Mouse (Mus musculus): ENCODE measurements around the gene Gpr174. TPM values are rescaled to one million over a fixed set of nuclear protein-coding genes. Genes with fewer than 3 reads are reported as not detected.
"Not testable (repeated sequence)": the region's sequence is repeated elsewhere in the genome, so short reads cannot be mapped to it uniquely, and the experiment has no call there.

Gene Gpr174
- polyA plus RNA-seq, 1 experiment from 2014 or later = not detected

DNA sequence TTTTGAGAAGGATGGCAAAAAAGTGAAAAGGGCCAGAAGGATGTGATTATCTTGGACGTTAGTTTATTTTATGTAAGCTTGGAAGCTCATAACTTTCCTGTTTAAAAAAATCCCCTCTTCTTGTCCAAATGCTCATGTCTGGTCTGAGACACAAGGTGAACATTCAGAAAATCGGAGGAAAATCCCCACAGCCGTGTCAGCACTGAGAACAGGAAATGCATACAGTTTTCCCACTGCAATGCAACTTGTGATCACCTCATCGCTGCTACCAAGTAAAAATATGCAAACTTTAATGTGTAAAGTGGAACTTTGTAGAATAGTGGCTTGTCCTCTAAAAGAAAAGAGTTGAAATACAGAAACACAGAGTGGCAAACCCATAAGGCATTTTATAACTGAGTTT is 28.5 kb downstream of the Gpr174 start:
- H3K27me3 ChIP-seq (ENCODE audit: control insufficient read depth, insufficient read depth, low read length) = no peaks in the 10 kb centered on the region
- H3K9ac ChIP-seq (ENCODE audit: low read length) = no peak overlapping the region
- ATAC-seq (ENCODE audit: insufficient read depth, low FRiP score, low TSS enrichment) (no peak), DNase-seq (ENCODE audit: low spot score) (no peak)
- H3K36me3 ChIP-seq (ENCODE audit: control insufficient read depth, insufficient read depth, low read length) = no peaks in the 10 kb centered on the region
- no peak overlapping the region for H3K4me2 ChIP-seq (ENCODE audit: low read depth)
- H3K27ac ChIP-seq (ENCODE audit: low read depth, low read length) = no peak overlapping the region
- H3K4me3 ChIP-seq (ENCODE audit: low read depth, low read length) = no peak overlapping the region
- H3K9me3 ChIP-seq (ENCODE audit: control insufficient read depth, low read length) = no peaks in the 10 kb centered on the region
- no peaks in the 10 kb centered on the region for H3K4me1 ChIP-seq (ENCODE audit: control insufficient read depth, insufficient read depth, low read length)
- WGBS = 69% methylated on average over 4 of the region's 4 CpGs

DNA sequence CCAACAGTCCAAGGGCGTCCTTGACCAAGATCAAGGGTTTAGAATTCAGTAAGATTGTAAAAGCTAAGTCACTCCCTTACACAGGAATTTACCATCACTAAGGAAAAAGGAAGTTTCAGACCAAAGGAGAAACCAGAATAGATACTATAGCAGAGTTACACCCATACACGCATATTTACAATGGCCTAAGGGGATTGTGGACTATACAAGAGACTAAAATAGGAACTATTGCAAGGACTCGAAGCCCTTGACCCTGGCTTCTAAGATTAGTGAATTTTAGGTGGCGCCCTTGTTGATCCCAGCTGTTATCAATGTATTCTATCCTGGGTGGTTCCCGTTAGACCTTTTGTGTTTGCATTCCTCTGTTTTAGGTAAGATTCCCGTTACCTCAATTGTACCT is 42.2 kb downstream of the Gpr174 start:
- H3K4me1 ChIP-seq (ENCODE audit: control insufficient read depth, insufficient read depth, low read length); ATAC-seq (ENCODE audit: insufficient read depth, low FRiP score, low TSS enrichment); H3K9me3 ChIP-seq (ENCODE audit: control insufficient read depth, low read length); H3K9ac ChIP-seq (ENCODE audit: low read length); H3K36me3 ChIP-seq (ENCODE audit: control insufficient read depth, insufficient read depth, low read length); DNase-seq (ENCODE audit: low spot score); H3K27ac ChIP-seq (ENCODE audit: low read depth, low read length); H3K4me2 ChIP-seq (ENCODE audit: low read depth); H3K27me3 ChIP-seq (ENCODE audit: control insufficient read depth, insufficient read depth, low read length); H3K4me3 ChIP-seq (ENCODE audit: low read depth, low read length): not testable (repeated sequence)
- WGBS = 92% methylated on average over 6 of the region's 6 CpGs

DNA sequence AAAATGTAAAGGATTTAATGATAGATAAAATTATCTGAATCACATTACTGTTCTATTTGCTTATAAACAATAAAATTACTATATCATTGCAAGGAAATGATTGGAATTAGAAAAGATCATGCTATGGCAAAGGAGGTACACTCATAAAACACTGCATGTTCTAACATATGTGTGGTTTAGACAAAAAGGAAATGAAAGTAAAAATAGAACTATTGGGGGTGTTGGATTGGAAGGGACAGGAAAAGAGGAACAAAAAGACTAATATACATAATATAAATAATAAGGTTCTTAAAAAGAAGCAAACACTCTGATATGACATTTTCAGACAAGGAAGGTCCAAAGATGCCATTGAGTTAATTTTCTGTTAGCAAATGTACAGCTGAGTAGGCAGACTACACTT is 43.1 kb downstream of the Gpr174 start:
- no peak overlapping the region for H3K27ac ChIP-seq (ENCODE audit: low read depth, low read length)
- H3K36me3 ChIP-seq (ENCODE audit: control insufficient read depth, insufficient read depth, low read length) = no peaks in the 10 kb centered on the region
- H3K4me1 ChIP-seq (ENCODE audit: control insufficient read depth, insufficient read depth, low read length) = no peaks in the 10 kb centered on the region
- H3K9me3 ChIP-seq (ENCODE audit: control insufficient read depth, low read length) = no peaks in the 10 kb centered on the region
- no peak overlapping the region for H3K9ac ChIP-seq (ENCODE audit: low read length)
- DNase-seq (ENCODE audit: low spot score) (no peak), ATAC-seq (ENCODE audit: insufficient read depth, low FRiP score, low TSS enrichment) (no peak)
- H3K4me3 ChIP-seq (ENCODE audit: low read depth, low read length) = no peak overlapping the region
- no peaks in the 10 kb centered on the region for H3K27me3 ChIP-seq (ENCODE audit: control insufficient read depth, insufficient read depth, low read length)
- no peak overlapping the region for H3K4me2 ChIP-seq (ENCODE audit: low read depth)

DNA sequence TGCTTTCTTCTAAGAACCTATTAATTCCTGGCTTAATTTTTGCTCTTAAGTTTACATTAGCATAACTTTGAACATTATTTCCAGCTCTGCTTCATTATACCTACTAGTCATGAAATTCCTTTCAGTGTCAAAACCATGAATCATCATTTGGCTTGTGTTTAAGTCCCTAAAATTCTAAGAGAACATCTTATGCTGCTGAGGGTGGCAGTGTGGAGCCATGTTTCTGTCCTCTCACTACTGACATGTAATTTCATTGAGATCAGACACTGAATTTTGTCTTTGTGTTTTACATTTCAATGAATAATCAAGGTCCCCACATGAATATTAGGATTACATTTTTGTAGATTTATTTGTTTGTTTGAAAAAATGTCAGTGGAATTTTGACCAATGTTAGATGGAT is 50.8 kb downstream of the Gpr174 start:
- Histone ChIP-seq H3K9me3 (ENCODE audit: control insufficient read depth, low read length) (no peaks in the 10 kb centered on the region), H3K9ac (ENCODE audit: low read length) (no peak overlapping the region), H3K36me3 (ENCODE audit: control insufficient read depth, insufficient read depth, low read length) (no peaks in the 10 kb centered on the region), H3K4me2 (ENCODE audit: low read depth) (no peak overlapping the region), H3K27ac (ENCODE audit: low read depth, low read length) (no peak overlapping the region), H3K27me3 (ENCODE audit: control insufficient read depth, insufficient read depth, low read length) (no peaks in the 10 kb centered on the region), H3K4me3 (ENCODE audit: low read depth, low read length) (no peak overlapping the region), H3K4me1 (ENCODE audit: control insufficient read depth, insufficient read depth, low read length) (no peaks in the 10 kb centered on the region)
- ATAC-seq (ENCODE audit: insufficient read depth, low FRiP score, low TSS enrichment) (no peak), DNase-seq (ENCODE audit: low spot score) (no peak)

DNA sequence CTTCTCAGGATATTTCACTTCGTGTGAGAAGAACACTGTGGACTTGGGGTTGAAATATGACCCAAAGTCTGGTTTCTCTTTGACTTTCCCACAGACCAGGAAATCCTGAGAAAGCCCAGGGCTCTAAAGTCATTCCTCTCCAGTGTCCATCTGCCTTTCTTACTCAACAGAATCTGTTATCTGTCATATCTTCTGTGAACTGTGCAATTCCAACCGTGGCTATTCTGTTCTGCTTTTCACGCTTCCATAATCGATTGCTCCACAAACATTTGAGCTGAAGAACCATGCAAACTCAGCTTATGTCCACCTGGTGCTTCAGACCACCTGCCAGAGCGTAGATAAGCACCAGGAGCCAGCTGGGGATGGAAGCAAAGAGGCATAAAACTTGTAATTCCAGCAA is 56.9 kb downstream of the Gpr174 start:
- DNase-seq (ENCODE audit: low spot score) (peak; percentile 9), ATAC-seq (ENCODE audit: insufficient read depth, low FRiP score, low TSS enrichment) (no peak)
- Histone ChIP-seq H3K4me1 (ENCODE audit: control insufficient read depth, insufficient read depth, low read length) (no peaks in the 10 kb centered on the region), H3K4me3 (ENCODE audit: low read depth, low read length) (no peak overlapping the region), H3K36me3 (ENCODE audit: control insufficient read depth, insufficient read depth, low read length) (no peaks in the 10 kb centered on the region), H3K4me2 (ENCODE audit: low read depth) (no peak overlapping the region), H3K27ac (ENCODE audit: low read depth, low read length) (no peak overlapping the region), H3K9me3 (ENCODE audit: control insufficient read depth, low read length) (no peaks in the 10 kb centered on the region), H3K27me3 (ENCODE audit: control insufficient read depth, insufficient read depth, low read length) (no peaks in the 10 kb centered on the region), H3K9ac (ENCODE audit: low read length) (no peak overlapping the region)
- 59% methylated on average over 5 of the region's 5 CpGs for WGBS

DNA sequence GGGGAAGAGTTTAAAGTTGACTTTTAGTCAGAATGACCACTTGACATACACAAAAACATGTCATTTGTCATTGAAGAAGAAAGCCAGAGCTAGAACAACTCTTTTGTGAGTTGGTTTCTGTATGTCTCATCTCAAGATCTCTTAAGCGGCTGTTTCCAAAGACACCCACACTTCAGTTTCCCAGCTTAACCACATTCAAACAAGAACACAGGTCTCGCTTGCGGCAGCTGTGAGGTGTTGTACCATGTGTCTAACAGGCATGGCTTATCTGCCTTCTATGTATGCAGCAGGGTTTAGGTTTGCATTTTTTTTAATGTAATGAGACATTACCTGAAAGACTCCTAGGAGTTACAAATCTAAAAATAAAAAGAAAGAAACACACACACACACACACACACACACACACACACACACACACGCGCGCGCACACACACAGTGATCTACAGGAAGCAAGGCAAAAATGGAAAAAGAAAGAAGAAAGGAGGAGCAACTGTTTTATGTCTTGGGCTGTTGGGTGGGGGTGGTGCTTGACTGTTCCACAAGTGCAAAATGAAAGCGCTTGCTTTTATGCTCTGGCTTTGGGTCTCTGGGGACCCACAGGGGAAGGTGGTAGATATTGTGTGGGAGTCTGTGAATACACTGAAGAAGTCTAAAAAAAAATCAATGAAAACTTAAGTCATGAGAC is 70.2 kb downstream of the Gpr174 start:
- 90% methylated on average over 5 of the region's 8 CpGs for WGBS
- DNase-seq (ENCODE audit: low spot score) = no peak

DNA sequence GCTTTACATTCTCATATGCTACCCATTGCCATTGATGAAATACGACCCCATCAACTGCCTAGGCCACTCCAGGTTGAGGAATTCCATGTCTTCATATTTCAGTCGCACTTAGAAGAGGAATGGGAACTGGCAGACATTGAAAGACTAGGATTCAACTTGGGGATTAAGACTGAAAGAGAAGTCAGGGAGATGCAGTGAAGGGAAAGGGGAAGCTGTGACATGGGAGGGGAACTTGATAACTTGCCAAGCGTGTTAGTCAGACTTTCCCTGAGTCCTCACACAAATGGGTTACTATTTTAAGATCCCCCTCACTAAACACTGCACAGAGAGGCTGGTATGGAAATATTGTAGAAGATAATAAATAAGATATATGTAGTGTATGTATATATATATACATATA is 74.2 kb downstream of the Gpr174 start:
- H3K36me3 ChIP-seq (ENCODE audit: control insufficient read depth, insufficient read depth, low read length) = no peaks in the 10 kb centered on the region
- DNase-seq (ENCODE audit: low spot score) (no peak), ATAC-seq (ENCODE audit: insufficient read depth, low FRiP score, low TSS enrichment) (no peak)
- H3K27ac ChIP-seq (ENCODE audit: low read depth, low read length) = no peak overlapping the region
- no peak overlapping the region for H3K4me2 ChIP-seq (ENCODE audit: low read depth)
- H3K27me3 ChIP-seq (ENCODE audit: control insufficient read depth, insufficient read depth, low read length) = no peaks in the 10 kb centered on the region
- H3K9ac ChIP-seq (ENCODE audit: low read length) = no peak overlapping the region
- H3K4me1 ChIP-seq (ENCODE audit: control insufficient read depth, insufficient read depth, low read length) = no peaks in the 10 kb centered on the region
- H3K4me3 ChIP-seq (ENCODE audit: low read depth, low read length) = no peak overlapping the region
- no peaks in the 10 kb centered on the region for H3K9me3 ChIP-seq (ENCODE audit: control insufficient read depth, low read length)
- 81% methylated on average over 3 of the region's 3 CpGs for WGBS

More for the DNA sequence above, 70.2 kb downstream of the Gpr174 start:
- no peak overlapping the region for H3K9ac ChIP-seq (ENCODE audit: low read length)
- no peak overlapping the region for H3K4me2 ChIP-seq (ENCODE audit: low read depth)
- H3K27me3 ChIP-seq (ENCODE audit: control insufficient read depth, insufficient read depth, low read length) = no peaks in the 10 kb centered on the region
- no peak overlapping the region for H3K27ac ChIP-seq (ENCODE audit: low read depth, low read length)
- no peaks in the 10 kb centered on the region for H3K9me3 ChIP-seq (ENCODE audit: control insufficient read depth, low read length)
- H3K36me3 ChIP-seq (ENCODE audit: control insufficient read depth, insufficient read depth, low read length) = no peaks in the 10 kb centered on the region
- no peak for ATAC-seq (ENCODE audit: insufficient read depth, low FRiP score, low TSS enrichment)
- H3K4me3 ChIP-seq (ENCODE audit: low read depth, low read length) = no peak overlapping the region
- no peaks in the 10 kb centered on the region for H3K4me1 ChIP-seq (ENCODE audit: control insufficient read depth, insufficient read depth, low read length)

DNA sequence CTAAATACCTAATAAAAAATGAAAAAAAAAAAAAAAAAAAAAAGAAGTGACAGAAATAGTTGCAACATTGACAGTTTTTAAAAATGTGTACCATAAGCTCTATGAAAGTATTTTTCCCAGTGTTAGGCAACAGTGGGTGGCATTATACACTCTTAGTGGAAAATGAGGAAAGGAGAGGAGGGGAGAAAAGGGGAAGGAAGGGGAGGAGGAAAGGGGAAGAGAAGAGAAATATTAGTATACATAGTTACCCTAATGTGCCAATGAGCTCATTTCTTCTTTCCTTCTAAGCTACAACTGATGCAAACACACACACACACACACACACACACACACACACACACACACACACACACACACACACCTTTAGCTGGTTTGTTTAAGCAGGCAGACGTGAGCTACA is 80.9 kb downstream of the Gpr174 start:
- Histone ChIP-seq H3K27me3 (ENCODE audit: control insufficient read depth, insufficient read depth, low read length) (no peaks in the 10 kb centered on the region), H3K4me1 (ENCODE audit: control insufficient read depth, insufficient read depth, low read length) (no peaks in the 10 kb centered on the region), H3K4me3 (ENCODE audit: low read depth, low read length) (no peak overlapping the region), H3K27ac (ENCODE audit: low read depth, low read length) (no peak overlapping the region), H3K36me3 (ENCODE audit: control insufficient read depth, insufficient read depth, low read length) (no peaks in the 10 kb centered on the region), H3K9ac (ENCODE audit: low read length) (no peak overlapping the region), H3K9me3 (ENCODE audit: control insufficient read depth, low read length) (no peaks in the 10 kb centered on the region), H3K4me2 (ENCODE audit: low read depth) (no peak overlapping the region)
- no peak for DNase-seq (ENCODE audit: low spot score)
- WGBS = 82% methylated on average over 1 of the region's 1 CpGs
- ATAC-seq (ENCODE audit: insufficient read depth, low FRiP score, low TSS enrichment) = no peak

DNA sequence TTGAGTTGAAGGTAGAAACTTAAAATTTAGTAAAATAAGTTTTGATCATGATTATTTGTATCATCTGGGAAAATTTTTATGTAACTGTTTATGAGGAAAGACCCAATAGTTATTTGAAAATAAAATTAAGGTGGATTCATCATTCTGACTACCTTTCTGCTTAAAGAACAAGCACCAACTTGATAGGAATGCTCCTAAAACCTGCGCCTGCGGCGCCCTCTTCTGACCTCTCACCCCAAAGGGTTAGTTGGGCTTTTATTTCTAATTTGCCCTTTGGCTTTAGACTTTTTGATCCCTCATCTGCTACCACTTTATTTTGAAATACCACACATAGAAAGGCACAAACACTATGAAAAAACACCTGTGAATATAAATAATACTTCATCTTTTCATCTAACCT is 86.3 kb downstream of the Gpr174 start:
- Histone ChIP-seq H3K9me3 (ENCODE audit: control insufficient read depth, low read length) (no peaks in the 10 kb centered on the region), H3K4me3 (ENCODE audit: low read depth, low read length) (no peak overlapping the region), H3K4me2 (ENCODE audit: low read depth) (no peak overlapping the region), H3K27ac (ENCODE audit: low read depth, low read length) (no peak overlapping the region), H3K9ac (ENCODE audit: low read length) (no peak overlapping the region), H3K27me3 (ENCODE audit: control insufficient read depth, insufficient read depth, low read length) (no peaks in the 10 kb centered on the region), H3K36me3 (ENCODE audit: control insufficient read depth, insufficient read depth, low read length) (no peaks in the 10 kb centered on the region), H3K4me1 (ENCODE audit: control insufficient read depth, insufficient read depth, low read length) (no peaks in the 10 kb centered on the region)
- no peak for ATAC-seq (ENCODE audit: insufficient read depth, low FRiP score, low TSS enrichment)
- 54% methylated on average over 3 of the region's 3 CpGs for WGBS
- DNase-seq (ENCODE audit: low spot score) = no peak
